Mouse (Mus musculus): Measurements from ENCODE around the gene Srebf2.
"Not testable (repeated sequence)": the region's sequence is repeated elsewhere in the genome, so short reads cannot be mapped to it uniquely, and the experiment has no call there.

Gene Srebf2

GRCm38 (mm10) chr15:82146770-82147610, at the start of gene Srebf2:
TSS of gene Srebf2 (plus strand) at chr15:82147181.
- DNase-seq (ENCODE audit: low spot score) = peak; percentile 100

- DNase-seq (ENCODE audit: low spot score) = peak; percentile 77
Observed at GRCm38 (mm10) chr15:82106953-82107555, 39.9 kb upstream of the Srebf2 start.

GRCm38 (mm10) chr15:82120544-82120943, 26.4 kb upstream of the Srebf2 start:
- DNase-seq (ENCODE audit: low spot score) = no peak

- not testable (repeated sequence) for DNase-seq (ENCODE audit: low spot score)
Observed at GRCm38 (mm10) chr15:82126690-82127089, 20.3 kb upstream of the Srebf2 start.

- DNase-seq (ENCODE audit: low spot score) = peak; percentile 99
Observed at GRCm38 (mm10) chr15:82127426-82128374, 19.3 kb upstream of the Srebf2 start, which contains the start of gene Ccdc134. TSS of gene Ccdc134 (plus strand) at chr15:82127922.

GRCm38 (mm10) chr15:82128398-82128797, 18.6 kb upstream of the Srebf2 start:
- no peak for DNase-seq (ENCODE audit: low spot score)

GRCm38 (mm10) chr15:82130599-82130998, 16.4 kb upstream of the Srebf2 start:
- no peak for DNase-seq (ENCODE audit: low spot score)

- no peak for DNase-seq (ENCODE audit: low spot score)
Observed at GRCm38 (mm10) chr15:82135372-82135771, 11.6 kb upstream of the Srebf2 start.

- peak; percentile 66 for DNase-seq (ENCODE audit: low spot score)
Observed at GRCm38 (mm10) chr15:82138565-82138964, 8.4 kb upstream of the Srebf2 start.

- peak; percentile 33 for DNase-seq (ENCODE audit: low spot score)
Observed at GRCm38 (mm10) chr15:82139196-82139595, 7.8 kb upstream of the Srebf2 start.

- no peak for DNase-seq (ENCODE audit: low spot score)
Observed at GRCm38 (mm10) chr15:82140355-82140754, 6.6 kb upstream of the Srebf2 start.

- DNase-seq (ENCODE audit: low spot score) = no peak
Observed at GRCm38 (mm10) chr15:82144157-82144556, 2.8 kb upstream of the Srebf2 start.

- DNase-seq (ENCODE audit: low spot score) = no peak
Observed at GRCm38 (mm10) chr15:82145408-82145807, 1.6 kb upstream of the Srebf2 start.

- DNase-seq (ENCODE audit: low spot score) = no peak
Observed at GRCm38 (mm10) chr15:82145851-82146769, 871 bp upstream of the Srebf2 start.

- DNase-seq (ENCODE audit: low spot score) = peak; percentile 63
Observed at GRCm38 (mm10) chr15:82147611-82148111, 680 bp downstream of the Srebf2 start.

- no peak for DNase-seq (ENCODE audit: low spot score)
Observed at GRCm38 (mm10) chr15:82148510-82148911, 1.5 kb downstream of the Srebf2 start.

GRCm38 (mm10) chr15:82150042-82150441, 3.1 kb downstream of the Srebf2 start:
- DNase-seq (ENCODE audit: low spot score) = no peak

GRCm38 (mm10) chr15:82151176-82151575, 4.2 kb downstream of the Srebf2 start:
- no peak for DNase-seq (ENCODE audit: low spot score)

- DNase-seq (ENCODE audit: low spot score) = no peak
Observed at GRCm38 (mm10) chr15:82152022-82152421, 5.0 kb downstream of the Srebf2 start.

- no peak for DNase-seq (ENCODE audit: low spot score)
Observed at GRCm38 (mm10) chr15:82152435-82152834, 5.5 kb downstream of the Srebf2 start.

- no peak for DNase-seq (ENCODE audit: low spot score)
Observed at GRCm38 (mm10) chr15:82156298-82156697, 9.3 kb downstream of the Srebf2 start.
